Mouse (Mus musculus): Measurements from ENCODE around the gene Pyy. TPM values are rescaled to one million over a fixed set of nuclear protein-coding genes. Genes with fewer than 3 reads are reported as not detected.

The Pyy gene
- polyA plus RNA-seq, 1 experiment from 2014 or later, result not detected

GRCm38 (mm10) chr11:102068969-102069368 is 38.7 kb downstream of the Pyy start:
- no peak for ATAC-seq (ENCODE audit: borderline replicate concordance, extremely low read depth, low FRiP score, low TSS enrichment)
- 52% methylated on average over 2 of the region's 2 CpGs for WGBS
- H3K9ac ChIP-seq, result no peak overlapping the region
- no peak overlapping the region for H3K27ac ChIP-seq
- H3K27me3 ChIP-seq, result peaks cover 4% of the 10 kb centered on the region; the same call in 1 of the 2 replicates
- no peaks in the 10 kb centered on the region for H3K9me3 ChIP-seq
- no peaks in the 10 kb centered on the region for H3K36me3 ChIP-seq
- no peak overlapping the region for H3K4me2 ChIP-seq
- no peak overlapping the region for H3K4me3 ChIP-seq
- peaks cover 4% of the 10 kb centered on the region; the same call in 1 of the 2 replicates for H3K4me1 ChIP-seq

- ATAC-seq (ENCODE audit: borderline replicate concordance, extremely low read depth, low FRiP score, low TSS enrichment), result no peak
- Histone ChIP-seq H3K9me3 (no peaks in the 10 kb centered on the region), H3K4me3 (no peak overlapping the region), H3K36me3 (no peaks in the 10 kb centered on the region), H3K27ac (no peak overlapping the region), H3K4me1 (peaks cover 12% of the 10 kb centered on the region), H3K9ac (no peak overlapping the region), H3K27me3 (no peaks in the 10 kb centered on the region; the same call in 1 of the 2 replicates), H3K4me2 (no peak overlapping the region)
- WGBS, result 72% methylated on average over 13 of the region's 13 CpGs
Measured at GRCm38 (mm10) chr11:102063076-102063475, 44.6 kb downstream of the Pyy start.

- peak overlapping the region; percentile 85; the same call in 1 of the 2 replicates for H3K4me2 ChIP-seq
- no peak overlapping the region for H3K27ac ChIP-seq
- H3K9me3 ChIP-seq, result no peaks in the 10 kb centered on the region
- no peak for ATAC-seq (ENCODE audit: borderline replicate concordance, extremely low read depth, low FRiP score, low TSS enrichment)
- 34% methylated on average over 16 of the region's 16 CpGs for WGBS
- no peaks in the 10 kb centered on the region for H3K36me3 ChIP-seq
- no peaks in the 10 kb centered on the region; the same call in 1 of the 2 replicates for H3K27me3 ChIP-seq
- peaks cover 12% of the 10 kb centered on the region for H3K4me1 ChIP-seq
- no peak overlapping the region for H3K9ac ChIP-seq
- H3K4me3 ChIP-seq, result no peak overlapping the region
Measured at GRCm38 (mm10) chr11:102061941-102062473, 45.6 kb downstream of the Pyy start.

- H3K9me3 ChIP-seq, result no peaks in the 10 kb centered on the region
- no peak overlapping the region; the same call in 1 of the 2 replicates for H3K9ac ChIP-seq
- H3K27ac ChIP-seq, result no peak overlapping the region
- no peak for ATAC-seq (ENCODE audit: borderline replicate concordance, extremely low read depth, low FRiP score, low TSS enrichment)
- H3K4me1 ChIP-seq, result peaks cover 12% of the 10 kb centered on the region
- H3K27me3 ChIP-seq, result no peaks in the 10 kb centered on the region; the same call in 1 of the 2 replicates
- peak overlapping the region; percentile 85 for H3K4me2 ChIP-seq
- WGBS, result 4% methylated on average over 23 of the region's 23 CpGs
- H3K4me3 ChIP-seq, result peak overlapping the region; percentile 37
- no peaks in the 10 kb centered on the region for H3K36me3 ChIP-seq
Measured at GRCm38 (mm10) chr11:102061236-102061940, 46.2 kb downstream of the Pyy start.

Other genes with a start within 250 kb of the Pyy start
- gene Meox1, start 213.5 kb downstream of the Pyy start, polyA plus RNA-seq (2015; fragmentation: Nextera tagmentation; extraction: Ambion mirVana), result 10.3 and 10.4 TPM in 2 replicates
- gene Sost, start 140.8 kb downstream of the Pyy start, polyA plus RNA-seq (2015; fragmentation: Nextera tagmentation; extraction: Ambion mirVana), result 0.44 and 0.52 TPM in 2 replicates
- gene Cfap97d1, start 123.6 kb downstream of the Pyy start, polyA plus RNA-seq (2015; fragmentation: Nextera tagmentation; extraction: Ambion mirVana), result not detected in 2 replicates
- gene Dusp3, start 120.8 kb downstream of the Pyy start, polyA plus RNA-seq (2015; fragmentation: Nextera tagmentation; extraction: Ambion mirVana), result 18.8 and 20.0 TPM in 2 replicates
- 3.8 and 3.9 TPM in 2 replicates for gene Mpp3, start 79.4 kb downstream of the Pyy start, polyA plus RNA-seq (2015; fragmentation: Nextera tagmentation; extraction: Ambion mirVana)
- 0.59 and 0.63 TPM in 2 replicates for gene Cd300lg, start 66.3 kb downstream of the Pyy start, polyA plus RNA-seq (2015; fragmentation: Nextera tagmentation; extraction: Ambion mirVana)
- 5.8 and 6.9 TPM in 2 replicates for gene Mpp2, start 19.3 kb downstream of the Pyy start, polyA plus RNA-seq (2015; fragmentation: Nextera tagmentation; extraction: Ambion mirVana)
- gene Ppy, start 6.5 kb downstream of the Pyy start, polyA plus RNA-seq (2015; fragmentation: Nextera tagmentation; extraction: Ambion mirVana), result not detected in 2 replicates
- gene Nags, start 37.7 kb upstream of the Pyy start, polyA plus RNA-seq (2015; fragmentation: Nextera tagmentation; extraction: Ambion mirVana), result 0.46 and 0.67 TPM in 2 replicates
- 31.9 and 36.5 TPM in 2 replicates for gene Tmem101, start 48.6 kb upstream of the Pyy start, polyA plus RNA-seq (2015; fragmentation: Nextera tagmentation; extraction: Ambion mirVana)
- gene Lsm12, start 77.5 kb upstream of the Pyy start, polyA plus RNA-seq (2015; fragmentation: Nextera tagmentation; extraction: Ambion mirVana), result 112 and 136 TPM in 2 replicates
- 31.5 and 33.3 TPM in 2 replicates for gene G6pc3, start 81.8 kb upstream of the Pyy start, polyA plus RNA-seq (2015; fragmentation: Nextera tagmentation; extraction: Ambion mirVana)
- gene Hdac5, start 122.3 kb upstream of the Pyy start, polyA plus RNA-seq (2015; fragmentation: Nextera tagmentation; extraction: Ambion mirVana), result 71.3 and 76.7 TPM in 2 replicates
- 19.9 and 20.4 TPM in 2 replicates for gene BC030867, start 141.1 kb upstream of the Pyy start, polyA plus RNA-seq (2015; fragmentation: Nextera tagmentation; extraction: Ambion mirVana)
- 0.09 and 0.10 TPM in 2 replicates for gene Asb16, start 160.9 kb upstream of the Pyy start, polyA plus RNA-seq (2015; fragmentation: Nextera tagmentation; extraction: Ambion mirVana)
- 48.7 and 51.4 TPM in 2 replicates for gene Tmub2, start 177.1 kb upstream of the Pyy start, polyA plus RNA-seq (2015; fragmentation: Nextera tagmentation; extraction: Ambion mirVana)
- gene Atxn7l3, start 188.8 kb upstream of the Pyy start, polyA plus RNA-seq (2015; fragmentation: Nextera tagmentation; extraction: Ambion mirVana), result 13.3 and 13.6 TPM in 2 replicates
- gene Ubtf, start 211.9 kb upstream of the Pyy start, polyA plus RNA-seq (2015; fragmentation: Nextera tagmentation; extraction: Ambion mirVana), result 83.5 and 86.1 TPM in 2 replicates